Mouse (Mus musculus): Measurements from ENCODE around the gene Ehd4.

Ehd4 gene

DNA sequence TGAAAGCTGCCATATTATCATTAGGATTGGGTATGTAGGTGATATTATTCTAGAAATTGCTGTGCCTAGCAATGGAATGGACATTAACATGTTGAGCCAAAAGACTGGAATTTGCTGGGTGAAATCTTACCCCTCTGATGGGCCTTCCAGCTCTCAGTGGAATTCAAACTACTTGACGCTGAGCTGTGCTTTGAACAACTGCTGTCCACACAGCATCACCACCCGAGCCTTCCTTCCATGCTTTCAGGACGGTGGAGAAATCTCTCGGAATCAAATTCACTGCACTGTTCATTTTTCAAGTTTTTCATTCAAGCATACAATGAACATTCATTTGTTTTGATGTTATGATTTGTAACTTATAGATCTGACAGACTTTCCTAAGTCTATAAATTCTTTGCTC is 10.0 kb downstream of the Ehd4 start:
- DNase-seq (ENCODE audit: low spot score), result no peak

DNA sequence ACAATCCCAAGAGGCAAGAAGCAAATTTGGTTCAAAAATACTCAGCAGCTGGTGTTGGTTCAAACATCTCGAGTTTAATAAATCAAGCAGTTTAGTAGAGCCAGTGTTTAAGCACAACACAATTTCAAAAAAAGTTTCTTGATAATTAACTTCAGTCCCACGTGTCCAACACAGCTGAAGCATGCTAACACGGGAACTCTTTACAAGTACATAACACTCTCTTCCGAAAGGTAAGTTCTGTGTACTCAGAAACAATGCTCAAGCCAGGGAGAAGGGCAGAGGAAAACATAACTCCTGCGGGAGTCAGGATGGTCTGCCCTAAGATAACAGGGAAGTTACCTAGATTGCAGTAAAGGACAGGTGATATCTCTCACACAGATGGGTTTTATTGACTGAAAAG is 12.1 kb downstream of the Ehd4 start:
- no peak for DNase-seq (ENCODE audit: low spot score)

DNA sequence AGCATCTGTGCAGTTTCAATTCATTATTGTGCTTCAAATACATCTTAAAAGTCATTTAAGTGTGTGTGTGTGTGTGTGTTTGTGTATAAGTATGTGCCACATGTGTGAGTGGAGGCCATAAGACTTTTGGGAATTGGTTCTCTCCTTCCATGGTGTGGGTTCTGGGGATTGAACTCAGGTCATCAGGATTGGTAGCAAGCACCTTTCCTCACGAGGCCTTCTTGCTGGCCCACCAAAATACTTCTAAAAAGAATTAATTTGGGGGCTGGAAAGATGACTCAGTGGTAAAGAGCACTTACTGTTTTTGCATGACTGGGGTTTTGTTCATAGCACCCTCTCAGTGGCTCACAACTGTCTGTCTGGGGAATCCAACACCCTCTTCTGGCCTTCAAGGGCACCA is 12.7 kb downstream of the Ehd4 start:
- DNase-seq (ENCODE audit: low spot score), result no peak

DNA sequence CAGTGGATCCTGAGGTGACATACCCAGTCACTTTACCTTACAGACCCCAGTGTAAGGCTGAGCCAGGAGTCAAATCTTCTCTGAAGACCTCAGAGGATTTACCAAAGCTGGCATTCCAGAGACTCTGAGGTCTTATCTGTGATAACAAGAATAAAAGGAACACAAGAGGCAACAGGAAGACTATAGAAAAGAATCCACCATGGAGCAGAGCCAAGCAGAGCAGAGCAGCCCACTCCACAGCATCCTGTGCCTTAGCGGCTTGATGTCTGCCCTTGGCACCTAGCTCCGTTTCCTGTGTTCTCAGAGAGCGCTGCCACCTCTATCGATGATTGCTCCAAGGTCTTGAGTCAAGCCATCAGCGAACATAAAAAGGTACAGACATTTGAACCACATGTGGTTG is 14.1 kb downstream of the Ehd4 start:
- DNase-seq (ENCODE audit: low spot score), result no peak

DNA sequence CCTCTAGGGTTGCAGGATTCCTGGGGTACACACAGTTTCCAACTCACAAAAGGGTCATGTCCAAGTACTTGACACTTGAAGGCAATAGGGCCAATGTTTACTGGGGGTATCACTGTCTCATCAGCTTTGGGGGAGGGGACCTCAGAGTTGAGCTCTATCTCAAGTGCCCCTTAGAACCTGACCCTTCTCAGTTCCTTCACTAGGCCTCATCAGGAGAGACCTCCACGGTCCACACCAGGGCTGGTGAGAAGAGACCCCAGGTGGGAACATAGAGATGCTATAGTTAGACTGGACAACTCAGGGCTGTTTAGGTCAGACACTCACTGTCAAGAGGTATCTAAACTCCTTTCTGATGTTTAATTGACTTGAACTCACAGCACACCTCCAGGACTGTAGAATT is 15.3 kb downstream of the Ehd4 start:
- no peak for DNase-seq (ENCODE audit: low spot score)

DNA sequence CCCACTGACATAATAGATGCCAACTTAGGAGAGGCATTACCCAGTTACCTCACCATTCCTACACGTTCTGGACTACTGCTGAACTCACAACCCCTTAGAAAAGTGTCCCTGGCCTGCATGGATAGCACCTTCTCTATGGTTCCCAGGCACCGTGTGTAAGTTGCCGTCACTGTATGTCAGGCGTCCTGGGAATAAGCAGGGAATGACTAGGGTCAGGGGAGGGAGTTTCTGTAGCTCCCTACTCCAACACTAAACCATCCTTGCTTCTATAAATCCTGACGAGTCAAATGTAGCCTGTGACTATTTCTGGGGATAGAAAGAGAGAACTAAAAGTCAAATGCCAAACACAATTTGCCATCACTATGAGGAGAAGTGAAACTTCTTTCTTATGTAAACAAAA is 17.1 kb downstream of the Ehd4 start:
- no peak for DNase-seq (ENCODE audit: low spot score)

DNA sequence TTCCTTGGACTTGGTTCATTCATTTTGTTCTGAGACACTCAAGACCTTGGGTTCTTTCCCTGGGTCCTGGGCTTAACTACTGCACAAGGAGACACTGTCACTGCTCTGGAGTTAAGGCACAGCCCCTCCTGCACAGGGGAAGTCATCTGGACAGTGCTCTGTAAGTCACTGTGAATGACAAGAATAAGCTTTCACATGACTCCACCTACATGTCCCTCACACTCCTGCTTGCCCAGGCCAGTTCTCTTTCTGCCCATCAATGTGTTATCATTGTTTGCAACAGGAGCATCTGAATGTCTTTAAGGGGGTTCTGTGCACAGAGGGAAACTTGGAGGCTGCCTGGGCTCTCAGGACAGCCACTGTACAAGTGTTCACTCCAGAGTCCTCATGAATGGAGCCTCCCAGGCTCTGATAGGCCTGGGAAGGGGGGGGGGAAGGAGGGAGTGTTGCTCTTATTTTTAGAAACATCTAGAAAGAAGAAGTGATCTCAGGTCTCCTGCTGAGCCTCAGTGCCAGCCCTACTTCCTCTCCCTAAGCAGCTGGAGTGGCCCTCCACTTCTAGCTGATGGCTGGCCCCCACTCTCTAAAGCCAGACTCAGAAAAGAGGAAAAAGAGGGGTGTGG is 19.8 kb downstream of the Ehd4 start:
- no peak for DNase-seq (ENCODE audit: low spot score)

DNA sequence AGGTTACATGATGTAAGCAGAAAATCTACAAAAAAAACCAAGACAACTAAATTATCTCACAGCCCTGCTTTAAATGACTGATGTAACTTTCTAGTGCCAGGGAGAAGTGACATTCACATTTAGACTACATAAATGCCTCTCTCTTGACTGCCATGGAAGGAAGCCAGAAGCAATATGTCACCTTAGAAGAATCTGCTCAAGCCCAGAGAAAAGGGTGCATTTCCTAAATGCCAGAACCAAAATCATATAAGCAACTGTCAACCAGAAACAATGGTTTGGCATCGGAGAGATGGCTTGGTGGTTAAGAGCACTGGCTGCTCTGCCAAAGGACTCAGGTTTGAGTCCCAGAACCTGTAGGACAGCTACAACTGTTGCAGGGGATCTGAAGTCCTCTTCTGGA is 22.5 kb downstream of the Ehd4 start:
- DNase-seq (ENCODE audit: low spot score), result no peak

DNA sequence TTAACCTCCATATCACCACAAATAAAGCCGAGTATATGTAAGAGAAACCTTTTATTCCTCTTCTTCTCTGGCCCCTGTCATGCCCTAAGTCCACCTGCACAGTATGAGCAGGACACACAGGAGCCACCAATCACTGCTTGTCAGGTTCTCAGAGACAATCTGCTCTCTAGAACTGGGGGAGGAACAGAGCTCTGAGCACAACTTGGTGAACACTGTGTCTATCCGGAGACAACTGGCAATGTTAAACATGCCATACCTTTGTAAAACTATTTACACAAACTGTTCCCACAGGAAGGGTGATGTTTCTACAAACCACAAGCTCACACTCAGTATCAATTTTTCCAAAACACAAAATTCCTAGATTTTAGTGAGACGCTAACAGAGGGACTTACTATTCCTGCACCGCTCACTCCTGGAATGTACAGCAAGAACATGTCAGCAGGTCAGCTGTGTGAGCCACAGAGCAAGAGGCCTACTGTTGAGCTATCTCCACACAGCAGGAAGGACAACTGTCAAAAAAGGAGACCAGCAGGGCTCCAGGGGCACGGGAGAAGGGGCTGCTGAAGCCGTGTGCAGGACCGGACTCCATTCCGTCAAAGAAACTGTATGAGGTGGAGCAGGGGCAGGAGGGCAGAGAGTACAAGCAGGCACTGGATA is 25.0 kb downstream of the Ehd4 start:
- DNase-seq (ENCODE audit: low spot score), result no peak

DNA sequence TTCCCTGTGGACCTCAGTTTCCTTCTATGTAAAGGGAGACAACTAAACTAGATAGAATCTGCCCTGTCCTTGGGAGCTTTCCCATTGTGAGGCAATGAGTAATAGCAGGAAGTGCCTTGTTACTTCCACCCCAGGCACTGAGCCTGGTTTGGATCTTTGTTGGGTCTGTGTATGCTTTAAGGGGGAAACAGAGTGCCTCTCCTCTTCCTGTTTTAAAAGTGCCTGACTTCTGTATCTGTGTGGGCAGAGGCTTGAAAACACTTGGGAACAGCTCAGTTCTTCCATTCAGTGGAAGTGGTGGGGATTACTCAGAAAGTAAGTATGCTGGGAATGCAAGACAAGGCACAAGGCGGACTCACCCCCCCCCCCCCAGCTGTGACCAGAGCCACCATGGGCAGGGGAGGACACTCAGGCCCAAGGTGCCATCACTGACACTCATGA is 25.8 kb downstream of the Ehd4 start:
- no peak for DNase-seq (ENCODE audit: low spot score)

DNA sequence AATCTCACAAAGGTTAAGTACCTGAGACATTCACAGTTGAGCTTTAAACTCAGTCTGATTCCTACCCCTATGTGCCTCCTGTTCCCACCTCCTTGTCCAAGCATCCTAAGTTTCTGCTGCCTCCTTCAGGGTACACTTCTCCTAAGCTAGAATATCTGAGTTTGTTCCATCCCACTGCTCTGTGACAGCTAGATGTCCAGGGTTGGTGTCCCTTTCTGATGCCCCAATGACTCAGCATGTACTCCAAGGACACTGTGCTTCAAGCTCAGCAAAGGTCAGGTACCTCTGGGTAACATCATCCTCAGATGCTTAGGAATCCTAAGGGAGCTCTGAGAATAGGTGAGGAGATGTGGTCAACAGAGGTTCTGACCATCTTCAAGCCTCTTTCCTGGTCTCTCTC is 26.4 kb downstream of the Ehd4 start:
- DNase-seq (ENCODE audit: low spot score), result no peak

DNA sequence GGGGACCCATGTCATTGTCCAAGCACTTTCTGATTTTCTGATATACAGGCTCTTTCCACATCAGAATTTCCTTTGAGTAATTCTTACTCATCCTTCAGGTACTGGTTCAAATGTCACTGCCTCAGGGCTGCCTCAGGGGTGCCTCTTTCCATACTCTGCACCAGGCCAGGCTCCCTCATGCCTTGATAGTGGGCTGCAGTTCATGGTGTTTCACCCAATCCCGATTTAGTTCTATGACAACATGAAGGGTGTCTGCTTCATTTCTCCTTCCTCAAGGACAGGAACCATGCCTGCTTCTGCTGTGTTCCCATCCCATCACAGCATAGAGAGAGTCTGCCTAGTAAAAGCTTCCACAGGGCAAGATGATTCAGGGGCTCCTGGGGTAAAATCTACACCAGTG is 27.5 kb downstream of the Ehd4 start:
- no peak for DNase-seq (ENCODE audit: low spot score)

DNA sequence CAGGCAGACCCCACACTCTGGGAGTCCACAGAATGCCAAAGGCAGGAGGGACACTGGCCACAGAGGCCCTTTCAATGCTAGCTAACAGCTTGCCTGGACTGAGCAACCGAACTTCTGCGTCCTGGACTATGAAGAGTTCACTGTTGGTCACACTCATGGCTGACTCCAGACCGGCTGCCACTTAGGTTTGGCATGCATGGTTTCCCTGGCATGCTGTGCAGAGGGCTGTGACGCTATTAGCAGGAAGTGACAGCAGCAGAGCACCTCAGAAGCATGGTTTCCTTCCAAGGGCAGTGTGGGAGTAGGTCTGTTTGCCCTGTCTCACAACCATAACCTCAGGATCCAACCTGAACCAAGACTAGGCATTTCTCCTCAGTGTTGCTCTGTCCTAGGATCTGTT is 28.0 kb downstream of the Ehd4 start:
- DNase-seq (ENCODE audit: low spot score), result no peak

DNA sequence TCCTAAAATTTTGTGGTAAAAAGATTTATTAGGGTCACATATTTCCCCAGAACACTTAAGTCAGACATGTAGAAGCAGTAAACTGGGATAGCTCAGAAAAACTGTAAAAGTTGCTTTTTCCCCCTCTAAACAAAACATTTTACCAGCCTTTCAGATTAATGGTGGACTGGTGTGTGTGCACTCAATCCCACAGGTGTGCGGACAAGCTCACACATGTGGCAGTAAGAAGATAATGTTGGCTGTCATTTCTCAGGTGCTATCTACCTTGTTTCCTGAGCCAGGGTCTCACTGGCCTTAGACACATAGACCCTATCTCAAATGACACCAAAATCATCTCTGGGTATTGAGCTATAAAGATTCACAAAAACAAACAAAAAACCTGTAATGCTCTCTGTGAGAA is 28.9 kb downstream of the Ehd4 start:
- no peak for DNase-seq (ENCODE audit: low spot score)

DNA sequence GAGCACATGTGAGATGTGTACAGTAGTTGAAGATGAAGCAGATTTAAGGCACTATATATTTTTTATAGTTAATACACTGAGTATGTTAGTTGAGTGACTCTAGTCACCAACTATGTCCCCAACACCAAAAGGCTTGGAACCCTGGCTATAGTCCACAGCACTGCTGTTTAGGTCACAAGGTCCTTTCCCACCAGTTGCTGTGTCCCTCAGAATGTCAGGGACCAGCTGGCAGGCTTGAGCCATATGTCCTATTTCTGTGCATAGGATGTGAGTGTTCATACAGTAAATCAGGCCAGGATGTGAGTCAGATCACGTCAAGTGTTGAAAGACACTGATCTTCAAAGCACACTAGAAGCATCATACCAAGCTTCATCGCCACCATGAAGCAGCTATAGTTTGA is 29.5 kb downstream of the Ehd4 start:
- DNase-seq (ENCODE audit: low spot score), result no peak

DNA sequence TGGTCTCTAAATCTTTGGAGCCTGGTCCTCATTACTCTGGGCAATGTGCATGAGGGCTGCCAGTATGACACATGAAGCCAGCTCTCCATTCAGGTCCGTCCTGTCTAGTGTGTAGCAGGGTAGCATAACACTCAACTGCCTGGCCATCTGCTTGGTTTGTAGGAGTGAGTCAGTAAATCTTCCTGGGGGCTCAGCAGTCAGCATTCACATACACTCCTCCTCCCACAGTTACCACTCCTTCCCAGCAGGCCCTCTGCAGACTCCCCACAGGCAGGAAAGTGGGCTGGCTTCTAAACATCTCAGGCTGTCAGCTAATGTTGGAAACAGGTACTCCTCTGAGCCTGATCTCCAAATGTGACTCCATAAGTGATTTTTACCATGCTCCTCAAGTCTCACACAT is 30.3 kb downstream of the Ehd4 start:
- no peak for DNase-seq (ENCODE audit: low spot score)

DNA sequence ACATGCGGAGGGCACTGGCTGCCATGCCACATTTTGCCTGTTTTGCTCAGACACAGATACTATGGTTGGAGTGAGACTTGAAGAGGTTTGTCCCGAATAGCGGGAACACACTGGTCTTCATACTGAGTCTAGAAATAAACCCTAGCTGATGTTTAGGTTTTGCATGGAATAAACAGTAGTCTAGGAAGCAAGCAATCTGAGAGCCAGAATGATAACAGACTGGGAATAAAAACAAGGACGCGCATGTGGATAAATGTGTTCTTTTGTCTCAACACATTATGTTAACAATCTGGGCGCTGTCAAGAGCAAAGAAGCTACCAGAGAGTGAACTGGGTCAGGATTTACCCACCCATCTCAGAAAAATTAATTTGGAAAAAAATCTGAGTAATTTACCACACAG is 31.4 kb downstream of the Ehd4 start:
- DNase-seq (ENCODE audit: low spot score), result no peak

DNA sequence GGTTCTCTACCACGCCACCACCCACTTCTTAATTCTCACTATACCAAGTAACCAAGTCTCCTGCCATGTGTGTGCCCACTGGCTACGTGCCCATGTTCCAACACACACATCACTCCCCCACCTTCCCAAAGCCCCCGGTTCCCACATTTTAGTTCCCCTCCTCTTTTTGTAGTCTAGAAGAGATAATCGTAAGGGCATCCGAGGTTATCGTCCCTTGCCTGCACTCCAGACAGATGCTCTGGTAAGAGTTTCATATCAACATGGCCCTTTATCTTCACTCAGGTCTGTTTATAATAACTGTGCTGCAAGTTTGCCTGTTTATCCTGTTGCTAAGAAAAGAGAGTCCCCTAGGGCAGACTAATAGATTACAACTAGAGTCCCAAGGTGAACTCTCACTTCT is 37.1 kb downstream of the Ehd4 start:
- no peak for DNase-seq (ENCODE audit: low spot score)

DNA sequence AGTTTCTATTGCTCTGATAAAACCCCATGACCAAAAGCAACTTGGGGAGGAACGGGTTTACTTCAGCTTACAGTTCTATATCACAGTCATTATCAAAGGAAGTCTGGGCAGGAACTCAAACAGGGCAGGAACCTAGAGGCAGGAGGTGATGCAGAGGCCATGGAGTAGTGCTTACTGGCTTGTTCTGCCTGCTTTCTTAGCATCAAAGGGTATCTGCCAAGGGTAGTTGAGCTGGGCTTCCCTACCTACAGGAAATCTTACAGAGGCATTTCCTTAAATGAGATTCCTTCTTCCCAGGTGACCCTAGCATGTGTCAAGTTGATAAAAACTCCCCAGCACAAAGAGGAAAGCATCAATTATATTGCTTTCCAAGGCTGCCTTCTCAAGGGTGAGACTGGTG is 38.0 kb downstream of the Ehd4 start:
- no peak for DNase-seq (ENCODE audit: low spot score)

DNA sequence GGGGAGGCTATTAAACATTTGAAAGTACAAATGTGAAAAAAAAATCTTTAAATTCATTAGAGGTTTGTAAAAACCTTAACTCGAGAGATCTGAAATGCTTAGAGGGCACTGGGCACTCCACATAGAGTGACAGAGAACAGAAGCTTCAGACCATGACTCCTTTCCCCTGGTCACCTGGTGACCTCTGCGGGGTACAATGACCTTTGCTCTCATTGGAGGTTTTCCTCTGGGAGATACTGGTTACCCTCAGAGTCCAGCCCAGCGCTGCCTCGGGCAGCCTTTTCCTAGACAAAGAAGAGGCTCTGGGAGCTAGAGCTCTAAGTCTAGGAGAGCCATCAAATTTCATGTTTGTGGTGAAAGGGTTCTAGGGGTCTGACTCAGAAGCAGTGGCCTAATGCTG is 39.4 kb downstream of the Ehd4 start:
- DNase-seq (ENCODE audit: low spot score), result no peak

DNA sequence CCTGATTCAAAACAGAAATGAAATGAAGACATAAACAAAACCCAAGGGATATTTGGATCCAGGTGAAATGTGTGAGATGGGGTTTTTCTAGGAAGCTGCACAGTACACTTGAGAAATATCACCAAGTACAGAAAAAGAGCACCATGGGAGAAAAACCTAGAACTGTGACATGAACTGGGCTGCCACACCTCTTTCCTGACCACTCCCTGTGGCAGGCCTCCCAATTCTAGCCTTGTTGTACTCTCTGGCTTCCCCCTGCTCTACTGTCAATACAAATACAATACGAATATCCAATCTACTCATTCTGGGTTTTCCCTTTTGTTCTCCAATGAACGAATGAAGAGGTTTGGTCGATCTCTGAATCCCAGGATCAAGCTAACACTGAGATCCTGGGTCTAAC is 40.4 kb downstream of the Ehd4 start:
- DNase-seq (ENCODE audit: low spot score), result no peak

DNA sequence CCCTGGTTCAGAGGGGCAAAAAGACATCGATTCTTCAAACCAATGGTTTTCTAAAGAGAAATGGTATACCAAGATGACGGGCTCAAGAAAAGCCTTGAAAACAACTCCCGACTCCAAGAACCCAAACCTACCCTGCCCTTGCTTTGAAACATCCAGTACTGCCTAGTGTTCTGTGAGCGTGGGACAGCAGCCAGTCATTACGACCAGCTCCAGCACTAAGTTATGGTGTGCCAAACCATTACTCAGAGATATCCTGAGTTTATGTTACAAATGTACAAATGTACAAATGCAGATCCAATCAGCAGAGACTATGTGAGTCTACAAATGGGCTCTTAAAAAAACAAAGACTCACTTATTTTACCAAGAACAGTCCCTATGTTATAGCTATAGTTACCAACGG is 40.9 kb downstream of the Ehd4 start:
- no peak for DNase-seq (ENCODE audit: low spot score)

DNA sequence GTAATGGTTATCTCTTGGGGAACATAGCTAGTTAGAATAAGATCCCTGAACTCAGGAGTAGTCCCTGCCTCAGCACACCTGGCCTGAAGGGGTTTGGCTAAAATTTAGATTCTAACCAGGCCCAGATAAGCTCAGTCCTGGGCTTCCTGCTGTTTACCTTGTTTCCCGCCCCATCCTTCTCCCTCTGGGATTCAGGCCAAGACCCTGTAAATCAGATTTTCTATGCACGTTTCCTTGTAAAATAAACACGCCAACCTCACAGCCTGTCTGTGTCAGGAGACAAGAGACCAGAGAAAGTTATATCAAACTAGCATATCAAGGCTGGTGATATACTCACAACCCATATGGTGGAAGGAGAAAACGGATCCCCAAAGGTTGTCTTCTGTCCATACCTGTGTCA is 42.8 kb downstream of the Ehd4 start:
- DNase-seq (ENCODE audit: low spot score), result no peak

DNA sequence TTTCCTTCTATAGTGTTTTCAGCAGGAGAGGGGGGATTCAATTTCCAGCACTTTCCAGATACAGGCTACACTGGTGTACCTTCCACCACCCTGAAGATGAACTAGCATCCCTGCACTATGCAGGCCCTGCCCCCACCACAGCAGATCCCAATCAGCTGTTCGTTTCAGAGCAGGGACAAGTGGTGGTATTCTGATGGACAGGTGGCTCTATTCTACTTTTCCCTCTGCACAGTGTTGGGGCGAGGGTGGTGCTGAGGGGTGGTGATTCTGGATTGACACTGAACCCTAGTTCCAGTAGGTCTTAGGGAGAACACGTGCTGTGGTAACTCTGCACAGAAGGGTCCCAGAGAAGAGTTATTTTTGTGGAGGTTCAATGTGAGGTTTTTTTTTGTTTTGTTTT is 43.2 kb downstream of the Ehd4 start:
- DNase-seq (ENCODE audit: low spot score), result no peak

DNA sequence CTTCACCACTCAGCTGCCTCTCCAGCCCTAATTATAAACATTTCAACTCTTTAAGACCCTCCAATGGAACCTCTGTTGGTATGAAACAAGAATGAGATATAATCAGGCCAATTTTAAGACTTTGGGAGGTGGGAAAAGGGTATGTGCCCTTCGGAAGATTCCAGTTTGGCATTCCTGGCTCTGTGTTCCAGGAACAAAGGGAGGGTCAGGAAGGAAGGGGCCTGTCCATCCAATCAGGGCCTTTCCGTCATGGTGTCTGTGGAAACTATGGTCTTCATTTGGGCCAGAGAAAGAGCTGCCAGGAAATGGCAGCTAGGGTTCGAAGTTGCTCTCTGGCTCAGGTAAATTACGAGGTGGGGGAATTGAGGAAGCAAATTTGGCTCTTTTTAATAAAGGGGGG is 46.3 kb downstream of the Ehd4 start:
- no peak for DNase-seq (ENCODE audit: low spot score)

Data from ovary, postnatal 14 days (tissue).